Mouse (Mus musculus) CD8-positive naive resting alpha-beta T cell, adult 57 days (primary cell): ENCODE measurements around the gene Cd8b1. TPM values are rescaled to one million over a fixed set of nuclear protein-coding genes. Genes with fewer than 3 reads are reported as not detected.

Source experiments
- total RNA-seq: library from RNA; stranded (reverse); gene quantifications from one replicate; pipeline ENCODE4 v1.2.4, GENCODE M21; 2023

The Cd8b1 gene
- 734 TPM for total RNA-seq

GRCm38 (mm10) chr6:71322491-71322921, at the start of gene Cd8b1:
Gene Cd8b1, plus strand, starts transcription at chr6:71322788.

GRCm38 (mm10) chr6:71321826-71322283, 733 bp upstream of the Cd8b1 start, which contains the start of gene Smyd1:
Gene Smyd1, minus strand, starts transcription at chr6:71322233.

GRCm38 (mm10) chr6:71373249-71373775, 50.7 kb downstream of the Cd8b1 start, which contains the start of gene Cd8a:
Gene Cd8a, plus strand, starts transcription at chr6:71373427.

Other genes with a start within 250 kb of the Cd8b1 start
- gene Thnsl2, start 178.3 kb upstream of the Cd8b1 start, total RNA-seq: 0.86 TPM
- gene Fabp1, start 123.0 kb upstream of the Cd8b1 start, total RNA-seq: not detected
- 36.2 TPM for gene Krcc1, start 51.1 kb upstream of the Cd8b1 start, total RNA-seq
- 1.2 TPM for gene Smyd1, start 555 bp upstream of the Cd8b1 start, total RNA-seq
- 666 TPM for gene Cd8a, start 50.6 kb downstream of the Cd8b1 start, total RNA-seq
- 85.6 TPM for gene Rmnd5a, start 117.8 kb downstream of the Cd8b1 start, total RNA-seq
- gene Rnf103, start 171.1 kb downstream of the Cd8b1 start, total RNA-seq: 40.0 TPM
- gene Chmp3, start 221.0 kb downstream of the Cd8b1 start, total RNA-seq: 44.9 TPM